ENCODE assay signal across 12 mouse cellular contexts in the genomic region with DNA sequence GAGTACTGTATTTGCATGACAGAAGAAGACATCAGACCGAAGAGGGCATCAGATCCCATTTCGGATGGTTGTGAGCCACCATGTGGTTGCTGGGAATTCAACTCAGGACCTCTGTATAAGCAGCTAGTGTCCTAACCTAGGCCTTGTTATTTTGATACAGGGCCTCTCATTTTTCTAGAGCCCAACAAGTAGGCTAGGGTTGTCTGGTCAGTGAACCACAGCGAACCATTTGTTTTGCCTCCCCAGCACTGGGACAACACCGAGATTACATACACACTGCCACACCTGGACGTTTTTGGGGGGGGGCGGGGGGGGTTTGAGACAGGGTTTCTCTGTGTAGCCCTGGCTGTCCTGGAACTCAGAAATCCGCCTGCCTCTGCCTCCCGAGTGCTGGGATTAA. TPM values are rescaled to one million over a fixed set of nuclear protein-coding genes. Genes with fewer than 3 reads are reported as not detected.
A peak's percentile ranks its signal among the peaks of the same experiment; 100 is the strongest.
DNase-seq lines count a peak whose midpoint lies in the region; ATAC-seq and TF ChIP-seq lines count a peak whose summit lies in the region.
"Had no signal": no experiment of that assay in that cellular context is flagged by ENCODE, and none has a peak within 500 bp of the region (broad histone marks: within the 10 kb centered on the region; RNA-seq: fewer than 3 reads in every experiment).

No protein-coding gene starts in this region.

- TF ChIP-seq EP300 in liver, postnatal 0 days (IDR thresholded peaks at IDR 0.05; ENCODE audit: low read depth) = no peak

- no peak for ATAC-seq in heart, embryonic 15.5 days (replicated peaks; ENCODE audit: insufficient number of reproducible peaks, insufficient read depth, low FRiP score, low read depth)
- no peak for ATAC-seq in liver, postnatal 0 days

- DNase-seq in heart, postnatal 14 days = no peak
- peak; percentile 68 for DNase-seq in A20 (ENCODE audit: low read depth, low spot score)
- DNase-seq in ES-CJ7 (ENCODE audit: low read depth, low spot score) = peak; percentile 56
- no peak for DNase-seq in liver, postnatal 0 days
- no peak for DNase-seq in left cerebral cortex, postnatal 25 days (ENCODE audit: low spot score in 2 of 2)
- DNase-seq in kidney, postnatal 36 days = no peak
- DNase-seq: cerebellum, adult 11 months; kidney, postnatal 14 days had no signal

- peak overlapping the region; percentile 92 for H3K27ac ChIP-seq in heart, embryonic 15.5 days
- peak overlapping the region; percentile 100 for H3K27ac ChIP-seq in liver, postnatal 0 days (ENCODE audit: low read depth)

- no peak overlapping the region for H3K9ac ChIP-seq in heart, embryonic 15.5 days
- H3K9ac ChIP-seq in liver, postnatal 0 days (replicated peaks) = no peak overlapping the region
- H3K9ac ChIP-seq: midbrain, embryonic 15.5 days had no signal

- no peaks in the 10 kb centered on the region for H3K36me3 ChIP-seq in heart, embryonic 15.5 days
- H3K36me3 ChIP-seq in liver, postnatal 0 days (replicated peaks; ENCODE audit: insufficient read depth, low read length) = no peaks in the 10 kb centered on the region; the same call in 1 of the 2 replicates
- H3K36me3 ChIP-seq: limb, embryonic 13.5 days; midbrain, embryonic 15.5 days had no signal

- H3K9me3 ChIP-seq in heart, embryonic 15.5 days (replicated peaks) = no peaks in the 10 kb centered on the region
- H3K9me3 ChIP-seq in liver, postnatal 0 days (ENCODE audit: low read length) = no peaks in the 10 kb centered on the region
- H3K9me3 ChIP-seq: limb, embryonic 13.5 days; midbrain, embryonic 15.5 days had no signal

- H3K4me3 ChIP-seq in heart, embryonic 15.5 days = no peak overlapping the region
- 0 out of 2 replicates have a peak overlapping the region, but pooled peaks have one; percentile 53 for H3K4me3 ChIP-seq in liver, postnatal 0 days (ENCODE audit: low read depth, low read length)

- no peaks in the 10 kb centered on the region for H3K27me3 ChIP-seq in heart, embryonic 15.5 days
- H3K27me3 ChIP-seq in liver, postnatal 0 days (ENCODE audit: insufficient read depth, low read length) = no peaks in the 10 kb centered on the region

- WGBS in heart, embryonic 15.5 days = 72% methylated on average over 8 of the region's 8 CpGs
- WGBS in liver, postnatal 0 days (ENCODE audit: insufficient replicate concordance) = 73% methylated on average over 8 of the region's 8 CpGs

- peaks cover 73% of the 10 kb centered on the region for H3K4me1 ChIP-seq in heart, embryonic 15.5 days (replicated peaks)
- peaks cover 66% of the 10 kb centered on the region for H3K4me1 ChIP-seq in liver, postnatal 0 days (ENCODE audit: insufficient read depth)

- TF ChIP-seq CTCF in liver, postnatal 0 days (IDR thresholded peaks at IDR 0.05; ENCODE audit: low read depth) = no peak

- intact Hi-C loops in heart, postnatal 14 days (cut with DNase I) = no loop called here
- intact Hi-C loops in left cerebral cortex, postnatal 25 days (cut with DNase I) = no loop called here

- H3K4me2 ChIP-seq in heart, embryonic 15.5 days = no peak overlapping the region
- H3K4me2 ChIP-seq in liver, postnatal 0 days (ENCODE audit: low read depth, low read length) = peak overlapping the region; percentile 73

RNA-seq across cellular contexts. Expression of a gene that starts 18.8 kb away (rescaled TPM):
- polyA plus RNA-seq in heart, embryonic 15.5 days (2015; fragmentation: Nextera tagmentation; extraction: Ambion mirVana) = 6.0 and 7.8 TPM in 2 replicates
- 10 to 100 TPM; 24.8 to 25.1 TPM for total RNA-seq in heart, postnatal 14 days (2021)
- polyA plus RNA-seq in liver, postnatal 0 days (2015; fragmentation: Nextera tagmentation; extraction: Ambion mirVana) = 5.6 and 5.7 TPM in 2 replicates
- total RNA-seq in left cerebral cortex, postnatal 25 days (2021) = 10 to 100 TPM; 63.8 to 66.5 TPM
- polyA plus RNA-seq: CD4-positive, CD25-positive, alpha-beta regulatory T cell, adult 4 months had no signal

Comparison
In these comparisons a context has a peak if more than half of its experiments do, and no peak if none do; other contexts are left out.
1. DNase-seq: peak in A20 (single experiment) and ES-CJ7 (single experiment); none in heart, postnatal 14 days (0 of 2), liver, postnatal 0 days (single experiment), left cerebral cortex, postnatal 25 days (0 of 2) and kidney, postnatal 36 days (0 of 2).